Mouse (Mus musculus) limb, embryonic 14.5 days (tissue): ENCODE measurements around the gene Timp4. TPM values are rescaled to one million over a fixed set of nuclear protein-coding genes. Genes with fewer than 3 reads are reported as not detected.

Source experiments
- ATAC-seq: fragments of 200-750 bp; cut with Nextera tagmentation; 2 replicates; pipeline ENCODE4 v1.8.0; 2017; ENCODE audit warnings: low read depth, moderate number of reproducible peaks, moderate TSS enrichment; ENCODE audit not compliant: low FRiP score
- DNase-seq: peaks from one replicate; pipeline ENCODE4 v3.0.0-alpha.2; 2015; ENCODE audit warnings: low spot score
- H3K27ac ChIP-seq: fragments of 300-500 bp; sonication (generic); replicated peaks from 2 replicates; pipeline ENCODE4 v1.5.1; 2014; ENCODE audit warnings: low read depth, mild to moderate bottlenecking, low read length, moderate library complexity, mixed read lengths
- H3K27me3 ChIP-seq: fragments of 300-500 bp; sonication (generic); 2 replicates; pipeline ENCODE4 v1.6.1; 2014; ENCODE audit warnings: low read length, mixed read lengths; ENCODE audit not compliant: control insufficient read depth, insufficient read depth
- H3K36me3 ChIP-seq: fragments of 300-500 bp; sonication (generic); 2 replicates; pipeline ENCODE4 v1.6.1; 2014; ENCODE audit warnings: mild to moderate bottlenecking, low read length, moderate library complexity, mixed read lengths; ENCODE audit not compliant: control insufficient read depth, insufficient read depth
- H3K4me1 ChIP-seq: fragments of 300-500 bp; sonication (generic); 2 replicates; pipeline ENCODE4 v1.6.1; 2014; ENCODE audit warnings: antibody characterized with exemption, low read length, mixed read lengths; ENCODE audit not compliant: control insufficient read depth, insufficient read depth
- H3K4me2 ChIP-seq: fragments of 300-500 bp; sonication (generic); replicated peaks from 2 replicates; pipeline ENCODE4 v1.6.1; 2014; ENCODE audit warnings: low read depth, mild to moderate bottlenecking, low read length, moderate library complexity; ENCODE audit not compliant: severe bottlenecking
- H3K4me3 ChIP-seq: fragments of 300-500 bp; sonication (generic); replicated peaks from 2 replicates; pipeline ENCODE4 v1.5.1; 2014; ENCODE audit warnings: low read length
- H3K9ac ChIP-seq: fragments of 300-500 bp; sonication (generic); 2 replicates; pipeline ENCODE4 v1.6.1; 2014; ENCODE audit warnings: mild to moderate bottlenecking, low read depth, low read length, moderate library complexity; ENCODE audit not compliant: severe bottlenecking
- H3K9me3 ChIP-seq: fragments of 300-500 bp; sonication (generic); 2 replicates; pipeline ENCODE4 v1.6.1; 2016; ENCODE audit warnings: low read length; ENCODE audit not compliant: control insufficient read depth
- POLR2A ChIP-seq: fragments of 200-500 bp; IDR thresholded peaks from 2 replicates; pipeline ENCODE4 v1.8.0; 2012; ENCODE audit warnings: inconsistent platforms, mild to moderate bottlenecking, moderate library complexity, borderline replicate concordance; ENCODE audit not compliant: insufficient read depth, insufficient read length; ENCODE audit errors: extremely low read depth
- WGBS: fragments of 180-500 bp; shearing (Covaris S2); extraction: QIAGEN DNeasy Blood & Tissue Kit; methylation state at CpG from one replicate; pipeline ENCODE4 v1.1.7; 2014; 5-methylcytosine and 5-hydroxymethylcytosine counted together
- polyA plus RNA-seq, 2 experiments: library from polyadenylated mRNA; depleted of rRNA in 1 of 2; stranded (reverse) in 1 of 2; unstranded in 1 of 2; fragments of >200 nt; fragmentation: Nextera tagmentation in 1 of 2; extraction: Ambion mirVana in 1 of 2; gene quantifications; 2 replicates each; pipeline versions ENCODE4 v1.2.1 to v1.2.3; 2012 to 2014

The Timp4 gene
- polyA plus RNA-seq, 2 experiments = 0.28 to 0.49 TPM

DNA sequence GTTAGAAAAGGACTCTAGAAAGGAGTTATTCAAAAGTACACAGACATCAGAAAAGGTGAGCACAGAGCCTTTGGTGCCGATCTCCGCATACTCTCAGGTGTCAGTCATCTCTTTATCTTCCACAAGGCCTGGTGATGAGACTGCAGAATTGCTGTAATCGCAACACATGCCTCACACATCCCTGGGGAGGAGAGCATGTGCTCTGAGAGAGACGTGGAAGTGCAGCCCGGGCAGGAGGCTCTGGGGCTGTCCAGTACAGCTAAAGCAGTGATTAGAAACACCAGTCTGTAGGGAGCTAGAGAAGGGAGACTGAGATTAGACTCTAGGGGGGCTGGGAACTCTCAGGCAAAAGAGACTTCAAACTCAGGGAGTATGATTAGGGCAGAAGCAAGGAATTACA, 38.6 kb upstream of the Timp4 start:
- no peaks in the 10 kb centered on the region for H3K4me1 ChIP-seq
- H3K9ac ChIP-seq = no peak overlapping the region
- TF ChIP-seq POLR2A = no peak
- H3K36me3 ChIP-seq = no peaks in the 10 kb centered on the region
- WGBS = 57% methylated on average over 5 of the region's 5 CpGs
- no peaks in the 10 kb centered on the region for H3K9me3 ChIP-seq
- H3K4me3 ChIP-seq = no peak overlapping the region
- H3K4me2 ChIP-seq = no peak overlapping the region
- DNase-seq (no peak), ATAC-seq (no peak)
- H3K27ac ChIP-seq = no peak overlapping the region
- no peaks in the 10 kb centered on the region for H3K27me3 ChIP-seq

DNA sequence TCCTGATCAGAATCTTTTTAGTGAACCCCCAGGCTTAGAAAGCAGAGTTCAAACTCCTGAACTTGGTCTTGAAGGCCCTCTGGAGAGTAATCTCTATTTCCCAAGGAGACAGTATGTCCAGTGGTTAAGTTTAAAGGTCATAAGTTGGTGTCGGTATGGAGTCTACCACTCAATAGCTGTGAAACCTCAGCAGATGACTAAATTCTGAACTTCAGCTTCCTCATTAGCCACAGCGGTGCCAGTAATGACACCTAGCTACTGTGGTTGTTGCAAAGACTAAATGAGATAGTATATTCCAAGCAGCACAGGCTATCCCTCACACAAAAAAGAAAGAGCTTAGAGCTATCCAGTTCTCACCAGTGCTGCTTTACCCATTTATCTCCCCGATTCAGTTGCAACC, 36.2 kb upstream of the Timp4 start:
- TF ChIP-seq POLR2A = no peak
- no peak overlapping the region for H3K4me3 ChIP-seq
- H3K4me2 ChIP-seq = no peak overlapping the region
- DNase-seq (no peak), ATAC-seq (no peak)
- no peaks in the 10 kb centered on the region for H3K36me3 ChIP-seq
- H3K9ac ChIP-seq = no peak overlapping the region
- no peak overlapping the region for H3K27ac ChIP-seq
- no peaks in the 10 kb centered on the region for H3K9me3 ChIP-seq
- WGBS = 86% methylated on average over 3 of the region's 3 CpGs
- H3K4me1 ChIP-seq = no peaks in the 10 kb centered on the region
- H3K27me3 ChIP-seq = no peaks in the 10 kb centered on the region

DNA sequence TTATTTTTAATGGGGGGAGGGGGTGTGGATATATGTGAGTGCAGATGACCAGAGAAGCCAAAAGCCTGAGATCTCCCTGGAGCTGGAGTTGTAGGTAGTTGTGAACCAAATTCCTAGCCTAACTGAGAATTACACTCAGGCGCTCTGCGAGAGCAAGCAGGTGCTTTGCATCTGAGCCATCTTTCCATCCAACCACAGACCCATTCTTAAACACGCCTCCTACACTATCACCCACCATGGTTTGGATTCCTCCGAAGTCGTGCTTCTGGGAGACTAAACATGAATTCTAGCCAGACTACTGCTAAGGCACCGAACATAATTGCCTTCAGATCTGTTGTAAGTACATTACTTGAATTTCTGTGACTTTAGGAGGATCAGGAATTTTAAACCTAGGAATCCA, 34.4 kb upstream of the Timp4 start:
- WGBS = 79% methylated on average over 6 of the region's 6 CpGs
- Histone ChIP-seq H3K4me1 (no peaks in the 10 kb centered on the region), H3K27ac (no peak overlapping the region), H3K9me3 (no peaks in the 10 kb centered on the region), H3K4me2 (no peak overlapping the region), H3K36me3 (no peaks in the 10 kb centered on the region), H3K9ac (no peak overlapping the region), H3K4me3 (no peak overlapping the region), H3K27me3 (no peaks in the 10 kb centered on the region)
- no peak for ATAC-seq
- no peak for TF ChIP-seq POLR2A
- no peak for DNase-seq

DNA sequence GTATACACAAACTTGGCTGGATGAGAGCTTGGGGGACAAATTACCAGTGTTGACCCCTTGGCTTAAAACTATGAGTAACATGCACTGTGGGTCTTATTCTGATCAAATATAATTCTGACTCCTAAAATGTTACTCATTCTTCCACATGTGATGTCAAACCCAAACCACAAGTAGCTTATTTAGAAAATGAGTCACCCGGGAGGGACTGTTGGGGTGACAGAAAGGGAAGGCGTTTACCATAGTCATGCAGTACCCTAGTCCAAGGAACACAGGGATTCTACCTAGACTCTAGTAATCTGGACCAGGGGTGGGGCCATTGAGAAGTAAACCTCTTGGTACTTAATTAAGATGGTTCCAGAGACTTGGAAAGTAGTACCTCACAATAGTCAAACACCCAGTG, 32.1 kb upstream of the Timp4 start:
- no peak for DNase-seq
- no peaks in the 10 kb centered on the region for H3K27me3 ChIP-seq
- no peaks in the 10 kb centered on the region for H3K4me1 ChIP-seq
- no peaks in the 10 kb centered on the region for H3K36me3 ChIP-seq
- no peaks in the 10 kb centered on the region for H3K9me3 ChIP-seq
- no peak overlapping the region for H3K27ac ChIP-seq
- no peak overlapping the region for H3K9ac ChIP-seq
- TF ChIP-seq POLR2A = no peak
- H3K4me2 ChIP-seq = no peak overlapping the region
- 94% methylated on average over 2 of the region's 2 CpGs for WGBS
- no peak for ATAC-seq
- no peak overlapping the region for H3K4me3 ChIP-seq

DNA sequence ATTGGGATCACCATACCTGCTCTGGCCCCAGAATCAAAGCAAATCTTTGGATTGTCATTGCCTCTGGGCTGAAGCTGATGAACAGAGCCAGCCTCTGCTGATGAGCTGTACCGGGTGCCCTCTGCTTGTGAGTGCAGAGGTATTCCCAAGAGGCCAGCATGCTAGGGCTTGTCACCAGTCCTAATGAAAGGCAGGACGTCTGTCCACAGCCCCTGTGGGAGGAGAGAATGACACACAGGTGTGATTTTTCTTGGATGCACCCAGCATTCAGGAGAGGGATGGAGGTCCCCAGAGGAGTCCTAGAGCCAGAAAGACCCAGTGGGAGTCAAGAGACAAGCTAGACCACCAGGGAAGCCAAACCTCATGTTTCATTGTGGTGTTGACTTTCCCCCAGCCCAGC, 27.6 kb upstream of the Timp4 start:
- no peak overlapping the region for H3K4me2 ChIP-seq
- TF ChIP-seq POLR2A = no peak
- no peak for DNase-seq
- H3K27ac ChIP-seq = no peak overlapping the region
- H3K9me3 ChIP-seq = no peaks in the 10 kb centered on the region
- 49% methylated on average over 2 of the region's 2 CpGs for WGBS
- H3K36me3 ChIP-seq = no peaks in the 10 kb centered on the region
- H3K27me3 ChIP-seq = no peaks in the 10 kb centered on the region
- H3K4me1 ChIP-seq = no peaks in the 10 kb centered on the region
- no peak overlapping the region for H3K9ac ChIP-seq
- no peak overlapping the region for H3K4me3 ChIP-seq
- ATAC-seq = no peak

DNA sequence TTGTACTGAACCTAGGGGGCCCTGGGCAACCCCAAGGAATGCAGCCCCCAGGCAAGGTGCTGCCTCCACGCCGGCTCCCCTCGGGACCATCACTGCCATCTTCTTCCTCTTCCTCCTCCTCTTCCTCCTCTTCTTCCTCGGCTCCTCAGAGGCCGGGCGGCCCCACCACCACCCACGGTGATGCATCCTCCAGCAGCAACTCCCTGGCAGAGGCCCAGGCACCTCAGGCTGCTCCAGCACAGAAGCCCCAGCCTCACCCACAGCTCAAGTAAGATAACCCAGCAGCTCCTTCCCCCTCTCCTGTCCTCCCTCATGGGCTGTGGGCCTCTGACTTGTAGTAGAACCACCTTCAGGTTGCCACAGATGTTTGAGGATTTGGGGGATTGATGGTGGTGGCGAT, 26.1 kb upstream of the Timp4 start:
- Histone ChIP-seq H3K27ac (no peak overlapping the region), H3K4me2 (no peak overlapping the region), H3K27me3 (no peaks in the 10 kb centered on the region), H3K4me1 (no peaks in the 10 kb centered on the region), H3K9ac (no peak overlapping the region), H3K36me3 (no peaks in the 10 kb centered on the region), H3K4me3 (no peak overlapping the region), H3K9me3 (no peaks in the 10 kb centered on the region)
- DNase-seq = no peak
- TF ChIP-seq POLR2A = no peak
- no peak for ATAC-seq
- WGBS = 81% methylated on average over 8 of the region's 8 CpGs
